Mouse (Mus musculus) midbrain, embryonic 11.5 days (tissue): ENCODE data around the gene Ugt1a9. TPM values are rescaled to one million over a fixed set of nuclear protein-coding genes. Genes with fewer than 3 reads are reported as not detected.

Experiments
- ATAC-seq: fragments of 200-750 bp; cut with Nextera tagmentation; 2 replicates; pipeline ENCODE4 v1.8.0; 2017; ENCODE audit warnings: moderate TSS enrichment, moderate library complexity; ENCODE audit not compliant: low FRiP score
- DNase-seq: peaks from one replicate; pipeline ENCODE4 v3.0.0; 2015; ENCODE audit warnings: low spot score; ENCODE audit errors: missing footprints
- H3K27ac ChIP-seq: fragments of 300-500 bp; sonication (generic); 2 replicates; pipeline ENCODE4 v1.5.1; 2014; ENCODE audit warnings: low read depth, low read length
- H3K27me3 ChIP-seq: fragments of 300-500 bp; sonication (generic); 2 replicates; pipeline ENCODE4 v1.6.1; 2014; ENCODE audit warnings: mild to moderate bottlenecking, low read length, moderate library complexity, mixed read lengths; ENCODE audit not compliant: control insufficient read depth, insufficient read depth
- H3K36me3 ChIP-seq: fragments of 300-500 bp; sonication (generic); 2 replicates; pipeline ENCODE4 v1.6.1; 2014; ENCODE audit warnings: mild to moderate bottlenecking, low read length, moderate library complexity, mixed read lengths; ENCODE audit not compliant: control insufficient read depth, insufficient read depth
- H3K4me1 ChIP-seq: fragments of 300-500 bp; sonication (generic); 2 replicates; pipeline ENCODE4 v1.6.1; 2014; ENCODE audit warnings: low read length; ENCODE audit not compliant: control insufficient read depth, insufficient read depth
- H3K4me2 ChIP-seq: fragments of 300-500 bp; sonication (generic); 2 replicates; pipeline ENCODE4 v1.6.1; 2014; ENCODE audit warnings: mild to moderate bottlenecking, moderate library complexity
- H3K4me3 ChIP-seq: fragments of 300-500 bp; sonication (generic); 2 replicates; pipeline ENCODE4 v1.5.1; 2014; ENCODE audit warnings: low read depth, low read length
- H3K9ac ChIP-seq: fragments of 300-500 bp; sonication (generic); 2 replicates; pipeline ENCODE4 v1.6.1; 2014; ENCODE audit warnings: low read length
- H3K9me3 ChIP-seq: fragments of 300-500 bp; sonication (generic); 2 replicates; pipeline ENCODE4 v1.6.1; 2016; ENCODE audit warnings: low read length; ENCODE audit not compliant: control insufficient read depth
- WGBS: fragments of 180-500 bp; shearing (Covaris S2); extraction: QIAGEN DNeasy Blood & Tissue Kit; methylation state at CpG from one replicate; pipeline ENCODE4 v1.1.7; 2014; 5-methylcytosine and 5-hydroxymethylcytosine counted together
- polyA plus RNA-seq: library from polyadenylated mRNA; unstranded; fragments of >200 nt; fragmentation: Nextera tagmentation; extraction: Ambion mirVana; gene quantifications from 2 replicates; pipeline ENCODE4 v1.2.1, GENCODE M21; 2014

The Ugt1a9 gene
- polyA plus RNA-seq, 1 experiment from 2014 or later, result not detected

- Histone ChIP-seq H3K36me3 (0 out of 2 replicates have a peak, but pooled peaks cover 2% of the 10 kb centered on the region), H3K27me3 (no peaks in the 10 kb centered on the region), H3K4me1 (no peaks in the 10 kb centered on the region), H3K9ac (no peak overlapping the region), H3K4me3 (no peak overlapping the region), H3K9me3 (peaks cover 91% of the 10 kb centered on the region), H3K27ac (no peak overlapping the region), H3K4me2 (no peak overlapping the region)
- DNase-seq (no peak), ATAC-seq (0 out of 2 replicates have a peak, but pooled peaks have one; percentile 1)
- WGBS, result 73% methylated on average over 4 of the region's 4 CpGs
These were observed 170.0 kb downstream of the Ugt1a9 start for GRCm38 (mm10) chr1:88240579-88240978.

GRCm38 (mm10) chr1:88243861-88244260 lies 173.3 kb downstream of the Ugt1a9 start:
- Histone ChIP-seq H3K27me3 (no peaks in the 10 kb centered on the region), H3K9ac (no peak overlapping the region), H3K4me2 (no peak overlapping the region), H3K36me3 (0 out of 2 replicates have a peak, but pooled peaks cover 2% of the 10 kb centered on the region), H3K9me3 (peaks cover 94% of the 10 kb centered on the region), H3K4me1 (no peaks in the 10 kb centered on the region), H3K27ac (no peak overlapping the region), H3K4me3 (no peak overlapping the region)
- ATAC-seq, result no peak
- 71% methylated on average over 5 of the region's 5 CpGs for WGBS
- DNase-seq, result no peak

GRCm38 (mm10) chr1:88245881-88246280 lies 175.3 kb downstream of the Ugt1a9 start:
- DNase-seq (no peak), ATAC-seq (no peak)
- Histone ChIP-seq H3K27me3 (no peaks in the 10 kb centered on the region), H3K9ac (no peak overlapping the region), H3K27ac (no peak overlapping the region), H3K9me3 (peaks cover 94% of the 10 kb centered on the region), H3K36me3 (no peaks in the 10 kb centered on the region), H3K4me2 (no peak overlapping the region), H3K4me1 (no peaks in the 10 kb centered on the region), H3K4me3 (no peak overlapping the region)
- 77% methylated on average over 6 of the region's 6 CpGs for WGBS

GRCm38 (mm10) chr1:88246386-88246785 lies 175.8 kb downstream of the Ugt1a9 start:
- Histone ChIP-seq H3K4me3 (no peak overlapping the region), H3K36me3 (no peaks in the 10 kb centered on the region), H3K27me3 (no peaks in the 10 kb centered on the region), H3K4me2 (no peak overlapping the region), H3K9me3 (peaks cover 94% of the 10 kb centered on the region), H3K9ac (no peak overlapping the region), H3K4me1 (no peaks in the 10 kb centered on the region), H3K27ac (no peak overlapping the region)
- 50% methylated on average over 6 of the region's 6 CpGs for WGBS
- no peak for ATAC-seq
- no peak for DNase-seq

GRCm38 (mm10) chr1:88247660-88248059 lies 177.1 kb downstream of the Ugt1a9 start:
- Histone ChIP-seq H3K4me2 (no peak overlapping the region), H3K9ac (no peak overlapping the region), H3K27me3 (no peaks in the 10 kb centered on the region), H3K9me3 (peaks cover 95% of the 10 kb centered on the region), H3K4me3 (no peak overlapping the region), H3K36me3 (no peaks in the 10 kb centered on the region), H3K4me1 (no peaks in the 10 kb centered on the region), H3K27ac (no peak overlapping the region)
- DNase-seq (no peak), ATAC-seq (no peak)
- 53% methylated on average over 2 of the region's 2 CpGs for WGBS

- ATAC-seq, result peak; percentile 6; the same call in 1 of the 2 replicates
- Histone ChIP-seq H3K4me1 (no peaks in the 10 kb centered on the region), H3K4me2 (no peak overlapping the region), H3K36me3 (no peaks in the 10 kb centered on the region), H3K27me3 (no peaks in the 10 kb centered on the region), H3K9me3 (peaks cover 96% of the 10 kb centered on the region), H3K9ac (no peak overlapping the region), H3K4me3 (no peak overlapping the region), H3K27ac (no peak overlapping the region)
- WGBS, result 72% methylated on average over 4 of the region's 4 CpGs
- DNase-seq, result no peak
These were observed 178.1 kb downstream of the Ugt1a9 start for GRCm38 (mm10) chr1:88248658-88249057.

GRCm38 (mm10) chr1:88249596-88249995 lies 179.0 kb downstream of the Ugt1a9 start:
- Histone ChIP-seq H3K9ac (no peak overlapping the region), H3K4me2 (no peak overlapping the region), H3K27me3 (no peaks in the 10 kb centered on the region), H3K36me3 (no peaks in the 10 kb centered on the region), H3K27ac (no peak overlapping the region), H3K4me1 (no peaks in the 10 kb centered on the region), H3K9me3 (peaks cover 96% of the 10 kb centered on the region), H3K4me3 (no peak overlapping the region)
- ATAC-seq, result no peak
- no peak for DNase-seq
- WGBS, result 78% methylated on average over 7 of the region's 7 CpGs

- WGBS, result 77% methylated on average over 5 of the region's 5 CpGs
- ATAC-seq (no peak), DNase-seq (no peak)
- no peak overlapping the region for H3K4me3 ChIP-seq
- no peaks in the 10 kb centered on the region for H3K36me3 ChIP-seq
- no peak overlapping the region for H3K27ac ChIP-seq
- H3K9me3 ChIP-seq, result peaks cover 96% of the 10 kb centered on the region
- no peak overlapping the region for H3K4me2 ChIP-seq
- no peak overlapping the region for H3K9ac ChIP-seq
- H3K27me3 ChIP-seq, result no peaks in the 10 kb centered on the region
- no peaks in the 10 kb centered on the region for H3K4me1 ChIP-seq
These were observed 179.4 kb downstream of the Ugt1a9 start for GRCm38 (mm10) chr1:88250023-88250422.

GRCm38 (mm10) chr1:88253106-88253505 lies 182.5 kb downstream of the Ugt1a9 start:
- Histone ChIP-seq H3K27me3 (no peaks in the 10 kb centered on the region), H3K4me1 (no peaks in the 10 kb centered on the region), H3K36me3 (no peaks in the 10 kb centered on the region), H3K4me3 (no peak overlapping the region), H3K9me3 (peaks cover 95% of the 10 kb centered on the region), H3K9ac (no peak overlapping the region), H3K27ac (no peak overlapping the region), H3K4me2 (no peak overlapping the region)
- ATAC-seq (no peak), DNase-seq (no peak)
- 75% methylated on average over 8 of the region's 8 CpGs for WGBS
